Mouse (Mus musculus): ENCODE measurements around the gene Edaradd. TPM values are rescaled to one million over a fixed set of nuclear protein-coding genes. Genes with fewer than 3 reads are reported as not detected.

Edaradd gene
- polyA plus RNA-seq, 1 experiment from 2014 or later = 0.38 TPM

DNA sequence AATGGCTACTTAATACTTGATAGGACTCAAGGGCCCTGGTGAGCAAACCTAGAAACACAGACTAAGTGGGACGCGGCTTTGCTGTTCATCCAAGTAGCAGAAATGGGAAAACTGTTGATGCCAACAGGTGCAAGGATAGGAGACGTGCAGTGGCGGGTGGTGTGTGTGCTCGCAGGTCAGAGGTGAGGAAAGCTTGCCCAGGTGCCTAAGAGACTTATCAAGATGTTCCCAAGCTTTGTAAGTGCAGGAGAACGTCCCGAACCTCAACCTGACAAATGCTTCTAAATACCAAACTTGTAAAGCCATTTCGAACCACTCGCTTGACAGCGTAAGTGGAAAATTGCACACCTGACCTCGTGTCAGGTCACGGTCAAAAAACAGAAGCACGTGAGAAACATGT, 91.7 kb downstream of the Edaradd start:
- ATAC-seq (ENCODE audit: insufficient number of reproducible peaks, insufficient read depth, low FRiP score, low read depth) = no peak
- H3K4me1 ChIP-seq (ENCODE audit: control insufficient read depth in 2 of 2, insufficient read depth in 2 of 2, low read length in 2 of 2) = no peaks in the 10 kb centered on the region

More for the DNA sequence above, 91.7 kb downstream of the Edaradd start:
- 92% methylated on average over 13 of the region's 13 CpGs for WGBS
- Histone ChIP-seq H3K36me3 (ENCODE audit: control insufficient read depth, insufficient read depth, low read length) (peaks cover 96% of the 10 kb centered on the region), H3K4me3 (ENCODE audit: control insufficient read depth in 1 of 2, insufficient read depth in 1 of 2, low read depth in 1 of 2, low read length in 2 of 2) (no peak overlapping the region), H3K9me3 (ENCODE audit: control insufficient read depth, low read length) (no peaks in the 10 kb centered on the region), H3K27ac (replicated peaks in 1 of 2; ENCODE audit: control insufficient read depth in 1 of 2, insufficient read depth in 1 of 2, low read depth in 2 of 2, low read length in 2 of 2) (no peak overlapping the region), H3K4me2 (ENCODE audit: low read length) (no peak overlapping the region), H3K27me3 (ENCODE audit: control insufficient read depth, insufficient read depth, low read length) (no peaks in the 10 kb centered on the region), H3K9ac (ENCODE audit: low read length) (no peak overlapping the region)

Other genes starting within 250 kb of the Edaradd start
- gene Actn2, start 179.7 kb downstream of the Edaradd start, polyA plus RNA-seq (2014; fragmentation: Nextera tagmentation; extraction: Ambion mirVana) = 1,376 and 1,533 TPM in 2 replicates
- 9.9 and 12.0 TPM in 2 replicates for gene Heatr1, start 125.4 kb downstream of the Edaradd start, polyA plus RNA-seq (2014; fragmentation: Nextera tagmentation; extraction: Ambion mirVana)
- gene Lgals8, start 55.5 kb downstream of the Edaradd start, polyA plus RNA-seq (2014; fragmentation: Nextera tagmentation; extraction: Ambion mirVana) = 16.0 and 16.5 TPM in 2 replicates
- gene Ero1lb, start 45.4 kb upstream of the Edaradd start, polyA plus RNA-seq (2014; fragmentation: Nextera tagmentation; extraction: Ambion mirVana) = 6.9 and 7.7 TPM in 2 replicates

Measured in heart, embryonic 14.5 days (tissue).